Mouse (Mus musculus): ENCODE measurements at regions not wholly inside any gene's neighbourhood (a gene's known extent, or its start where the extent isn't known, plus 50 kb on each side); places are given as distances from the start of the nearest gene placed in this dataset.

GRCm38 (mm10) chr12:27960064-27960463 lies 592.1 kb downstream of the Dcdc2c start:
- TF ChIP-seq CTCF (IDR thresholded peaks at IDR 0.05; ENCODE audit: control insufficient read depth, insufficient read depth, insufficient replicate concordance, low read depth, low read length) (no peak), POLR2A (IDR thresholded peaks at IDR 0.05; ENCODE audit: control insufficient read depth, low read depth, low read length) (no peak)

Measured in testis, adult 2 months (tissue).